Mouse (Mus musculus) left cerebral cortex, adult 8-10 months (tissue): ENCODE data around the gene Gm527. TPM values are rescaled to one million over a fixed set of nuclear protein-coding genes. Genes with fewer than 3 reads are reported as not detected.

Experiments used
- total RNA-seq, 4 experiments: library from RNA; stranded (reverse); gene quantifications; 2 replicates each; pipeline ENCODE4 v1.2.4; 2022

Gene Gm527
- total RNA-seq, 4 experiments from 2014 or later: 10.7 to 17.1 (median 15.1) TPM

Other genes with a start within 250 kb of the Gm527 start
- 10 to 100 TPM; 20.7 to 23.8 (median 22.0) TPM for gene Klhl28, start 47.6 kb downstream of the Gm527 start, total RNA-seq
- gene Togaram1, start 47.9 kb downstream of the Gm527 start, total RNA-seq: 10 to 100 TPM; 47.7 to 60.5 (median 52.6) TPM
- gene Prpf39, start 118.4 kb downstream of the Gm527 start, total RNA-seq: 10 to 100 TPM; 35.2 to 42.9 (median 36.9) TPM
- gene Fkbp3, start 156.1 kb downstream of the Gm527 start, total RNA-seq: 100 to 1,000 TPM; 164 to 197 (median 165) TPM
- gene Fancm, start 157.7 kb downstream of the Gm527 start, total RNA-seq: 10 to 100 TPM; 11.4 to 19.9 (median 15.4) TPM